Mouse (Mus musculus): ENCODE data around the gene Inka1.

GRCm38 (mm10) chr9:107982681-107983346 is 2.9 kb downstream of the Inka1 start, which contains the start of gene Gm20661:
- TF ChIP-seq POLR2A (IDR thresholded peaks at IDR 0.05; ENCODE audit: borderline replicate concordance, low read depth, low read length) (no peak), CTCF (IDR thresholded peaks at IDR 0.05; ENCODE audit: low read depth, low read length) (no peak)
